Mouse (Mus musculus) E14TG2a.4 (cell line): ENCODE results near the gene Sepsecs.

Experiments used
- CTCF ChIP-seq: conservative IDR thresholded peaks from 2 replicates; pipeline ENCODE4 v1.5.1; 2014; ENCODE audit warnings: low read length
- NANOG ChIP-seq: IDR thresholded peaks from 2 replicates; pipeline ENCODE4 v1.6.1; 2014; ENCODE audit warnings: borderline replicate concordance, low read length, mixed read lengths

DNA sequence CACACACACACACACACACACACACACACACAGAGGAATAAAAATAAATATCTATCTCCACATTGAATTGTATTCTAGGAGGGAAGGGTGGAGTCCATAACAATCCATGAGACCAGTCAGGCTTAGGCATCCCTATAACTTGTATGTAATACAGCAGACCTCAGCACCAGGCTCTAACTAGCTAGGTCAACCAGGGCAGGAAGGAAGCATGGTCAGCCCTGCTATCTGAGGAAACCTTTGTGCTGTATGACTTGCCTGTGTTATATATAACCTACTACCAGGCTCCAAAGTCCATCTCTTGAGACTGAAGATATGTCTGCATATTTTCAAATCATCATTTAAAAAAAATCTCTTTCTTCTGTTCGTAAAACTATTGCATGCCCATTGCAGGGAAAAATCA, 27.8 kb upstream of the Sepsecs start:
- TF ChIP-seq CTCF (no peak), NANOG (no peak)
